Mouse (Mus musculus): ENCODE measurements around the gene Bmp7.
A peak's percentile ranks its signal among the peaks of the same experiment; 100 is the strongest.

Gene Bmp7

GRCm38 (mm10) chr2:172940003-172940798 is at the start of gene Bmp7:
Bmp7 (minus strand) TSS chr2:172940321.
- DNase-seq (ENCODE audit: low spot score in 2 of 2), result peak; percentile 66 to 70

GRCm38 (mm10) chr2:172982776-172983561 is 42.8 kb upstream of the Bmp7 start:
- DNase-seq (ENCODE audit: low spot score in 2 of 2), result peak; percentile 35 to 43

- no peak for DNase-seq (ENCODE audit: low spot score in 2 of 2)
Observed at GRCm38 (mm10) chr2:172979666-172980345, 39.7 kb upstream of the Bmp7 start.

- DNase-seq (ENCODE audit: low spot score in 2 of 2), result peak in 1 of 2 experiments; percentile 38
Observed at GRCm38 (mm10) chr2:172978131-172978633, 38.1 kb upstream of the Bmp7 start.

- peak; percentile 92 to 96 for DNase-seq (ENCODE audit: low spot score in 2 of 2)
Observed at GRCm38 (mm10) chr2:172977409-172978130, 37.4 kb upstream of the Bmp7 start, which contains the start of gene Spo11. Spo11 (plus strand) TSS chr2:172977700.

GRCm38 (mm10) chr2:172976661-172977238 is 36.6 kb upstream of the Bmp7 start:
- DNase-seq (ENCODE audit: low spot score in 2 of 2), result peak; percentile 64 to 71

GRCm38 (mm10) chr2:172975159-172975558 is 35.0 kb upstream of the Bmp7 start:
- DNase-seq (ENCODE audit: low spot score in 2 of 2), result no peak

GRCm38 (mm10) chr2:172974701-172975100 is 34.6 kb upstream of the Bmp7 start:
- no peak for DNase-seq (ENCODE audit: low spot score in 2 of 2)

GRCm38 (mm10) chr2:172973806-172974565 is 33.9 kb upstream of the Bmp7 start:
- no peak for DNase-seq (ENCODE audit: low spot score in 2 of 2)

GRCm38 (mm10) chr2:172971865-172972264 is 31.7 kb upstream of the Bmp7 start:
- no peak for DNase-seq (ENCODE audit: low spot score in 2 of 2)

- DNase-seq (ENCODE audit: low spot score in 2 of 2), result no peak
Observed at GRCm38 (mm10) chr2:172966480-172966879, 26.4 kb upstream of the Bmp7 start.

- DNase-seq (ENCODE audit: low spot score in 2 of 2), result no peak
Observed at GRCm38 (mm10) chr2:172965249-172965648, 25.1 kb upstream of the Bmp7 start.

- no peak for DNase-seq (ENCODE audit: low spot score in 2 of 2)
Observed at GRCm38 (mm10) chr2:172961211-172961610, 21.1 kb upstream of the Bmp7 start.

- no peak for DNase-seq (ENCODE audit: low spot score in 2 of 2)
Observed at GRCm38 (mm10) chr2:172960350-172960749, 20.2 kb upstream of the Bmp7 start.

GRCm38 (mm10) chr2:172959006-172959768 is 19.1 kb upstream of the Bmp7 start:
- DNase-seq (ENCODE audit: low spot score in 2 of 2), result no peak

GRCm38 (mm10) chr2:172958579-172958978 is 18.5 kb upstream of the Bmp7 start:
- DNase-seq (ENCODE audit: low spot score in 2 of 2), result no peak

- DNase-seq (ENCODE audit: low spot score in 2 of 2), result no peak
Observed at GRCm38 (mm10) chr2:172951976-172952375, 11.9 kb upstream of the Bmp7 start.

GRCm38 (mm10) chr2:172950722-172951121 is 10.6 kb upstream of the Bmp7 start:
- no peak for DNase-seq (ENCODE audit: low spot score in 2 of 2)

- DNase-seq (ENCODE audit: low spot score in 2 of 2), result no peak
Observed at GRCm38 (mm10) chr2:172950119-172950676, 10.1 kb upstream of the Bmp7 start.
